10 mouse cellular contexts compared by ENCODE assay signal in the genomic region with DNA sequence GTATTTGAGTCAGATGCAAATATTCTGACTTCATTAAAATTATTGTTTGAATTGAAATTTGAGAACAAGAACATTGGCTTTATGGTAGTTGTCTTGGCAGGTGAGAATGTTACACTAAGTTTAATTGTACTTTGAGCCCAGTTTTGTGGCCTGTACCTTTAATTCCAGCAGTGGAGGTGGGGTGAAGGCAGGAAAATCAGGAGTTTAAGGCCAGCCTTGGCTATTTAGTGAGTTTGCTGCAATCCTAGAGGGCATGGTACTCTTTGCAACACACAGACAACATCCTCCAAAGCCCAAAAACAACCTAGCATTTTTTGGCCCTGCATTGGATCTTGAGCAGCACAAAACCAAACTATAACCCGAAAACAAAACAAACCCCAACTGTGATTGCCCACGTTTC. TPM values are rescaled to one million over a fixed set of nuclear protein-coding genes. Genes with fewer than 3 reads are reported as not detected.
DNase-seq lines count a peak whose midpoint lies in the region; ATAC-seq and TF ChIP-seq lines count a peak whose summit lies in the region.
"Had no signal": no experiment of that assay in that cellular context is flagged by ENCODE, and none has a peak within 500 bp of the region (broad histone marks: within the 10 kb centered on the region; RNA-seq: fewer than 3 reads in every experiment).

No protein-coding gene starts in this region.

- peak overlapping the region; percentile 87 for H3K4me3 ChIP-seq in kidney, embryonic 15.5 days (replicated peaks)
- peak overlapping the region; percentile 90 for H3K4me3 ChIP-seq in embryonic facial prominence, embryonic 12.5 days
- H3K4me3 ChIP-seq in intestine, embryonic 15.5 days (replicated peaks) = peak overlapping the region; percentile 94
- H3K4me3 ChIP-seq in midbrain, postnatal 0 days (ENCODE audit: low read depth, low read length) = peak overlapping the region; percentile 79

- H3K27ac ChIP-seq in kidney, embryonic 15.5 days = no peak overlapping the region
- no peak overlapping the region for H3K27ac ChIP-seq in embryonic facial prominence, embryonic 12.5 days
- H3K27ac ChIP-seq in intestine, embryonic 15.5 days = no peak overlapping the region
- no peak overlapping the region for H3K27ac ChIP-seq in midbrain, postnatal 0 days (ENCODE audit: low read depth, low read length)

- no peaks in the 10 kb centered on the region for H3K36me3 ChIP-seq in kidney, embryonic 15.5 days
- H3K36me3 ChIP-seq in embryonic facial prominence, embryonic 12.5 days = no peaks in the 10 kb centered on the region
- no peaks in the 10 kb centered on the region for H3K36me3 ChIP-seq in intestine, embryonic 15.5 days
- H3K36me3 ChIP-seq in midbrain, postnatal 0 days (ENCODE audit: insufficient read depth, low read length) = no peaks in the 10 kb centered on the region

- no peaks in the 10 kb centered on the region for H3K27me3 ChIP-seq in kidney, embryonic 15.5 days
- H3K27me3 ChIP-seq in embryonic facial prominence, embryonic 12.5 days = no peaks in the 10 kb centered on the region
- no peaks in the 10 kb centered on the region for H3K27me3 ChIP-seq in intestine, embryonic 15.5 days (replicated peaks)
- H3K27me3 ChIP-seq in midbrain, postnatal 0 days (ENCODE audit: insufficient read depth, low read length) = no peaks in the 10 kb centered on the region

- no peaks in the 10 kb centered on the region for H3K9me3 ChIP-seq in kidney, embryonic 15.5 days (replicated peaks)
- no peaks in the 10 kb centered on the region for H3K9me3 ChIP-seq in embryonic facial prominence, embryonic 12.5 days
- no peaks in the 10 kb centered on the region for H3K9me3 ChIP-seq in intestine, embryonic 15.5 days
- no peaks in the 10 kb centered on the region for H3K9me3 ChIP-seq in midbrain, postnatal 0 days (ENCODE audit: low read length)

- WGBS in kidney, embryonic 15.5 days = 68% methylated on average over 2 of the region's 2 CpGs
- 67% methylated on average over 2 of the region's 2 CpGs for WGBS in embryonic facial prominence, embryonic 12.5 days
- WGBS in intestine, embryonic 15.5 days = 51% methylated on average over 2 of the region's 2 CpGs
- WGBS in midbrain, postnatal 0 days = 62% methylated on average over 2 of the region's 2 CpGs

- DNase-seq in kidney, postnatal 36 days = no peak
- DNase-seq in midbrain, postnatal 0 days (ENCODE audit: low spot score) = no peak
- no peak for DNase-seq in thymus, postnatal 0 days (ENCODE audit: low spot score)
- DNase-seq: embryo, embryonic 11 days; lung, postnatal 4 days had no signal

- peak overlapping the region; percentile 83 for H3K4me2 ChIP-seq in kidney, embryonic 15.5 days
- H3K4me2 ChIP-seq in embryonic facial prominence, embryonic 12.5 days (replicated peaks) = peak overlapping the region; percentile 73
- peak overlapping the region; percentile 68 for H3K4me2 ChIP-seq in intestine, embryonic 15.5 days (replicated peaks)
- peak overlapping the region; percentile 56 for H3K4me2 ChIP-seq in midbrain, postnatal 0 days (ENCODE audit: low read depth, low read length, poor library complexity, severe bottlenecking)

- ATAC-seq in kidney, embryonic 15.5 days (replicated peaks; ENCODE audit: low FRiP score) = no peak
- ATAC-seq in embryonic facial prominence, embryonic 12.5 days (ENCODE audit: insufficient number of reproducible peaks, insufficient read depth, low FRiP score, low TSS enrichment) = no peak
- no peak for ATAC-seq in intestine, embryonic 15.5 days
- ATAC-seq in midbrain, postnatal 0 days (ENCODE audit: low FRiP score) = no peak
- no peak for ATAC-seq in inflammation-experienced regulatory T-cells, adult 6 months
- no peak for ATAC-seq in monocyte, adult 5-6 weeks (replicated peaks; ENCODE audit: insufficient number of reproducible peaks, low FRiP score, low TSS enrichment, poor library complexity, severe bottlenecking)

- H3K9ac ChIP-seq in kidney, embryonic 15.5 days = peak overlapping the region; percentile 88
- H3K9ac ChIP-seq in embryonic facial prominence, embryonic 12.5 days = peak overlapping the region; percentile 88; the same call in 1 of the 2 replicates
- H3K9ac ChIP-seq in intestine, embryonic 15.5 days = no peak overlapping the region
- 0 out of 2 replicates have a peak overlapping the region, but pooled peaks have one; percentile 71 for H3K9ac ChIP-seq in midbrain, postnatal 0 days (replicated peaks; ENCODE audit: low read length, poor library complexity, severe bottlenecking)

- peaks cover 29% of the 10 kb centered on the region for H3K4me1 ChIP-seq in kidney, embryonic 15.5 days
- peaks cover 15% of the 10 kb centered on the region for H3K4me1 ChIP-seq in embryonic facial prominence, embryonic 12.5 days
- H3K4me1 ChIP-seq in intestine, embryonic 15.5 days (replicated peaks) = peaks cover 9% of the 10 kb centered on the region
- H3K4me1 ChIP-seq in midbrain, postnatal 0 days (ENCODE audit: insufficient read depth, low read length) = 0 out of 2 replicates have a peak, but pooled peaks cover 6% of the 10 kb centered on the region

- no peak for TF ChIP-seq CTCF in midbrain, postnatal 0 days (IDR thresholded peaks at IDR 0.05)

RNA-seq across cellular contexts. Expression of gene Atg5, which starts 1.1 kb away (rescaled TPM):
- 50.3 and 52.6 TPM in 2 replicates for polyA plus RNA-seq in kidney, embryonic 15.5 days (2015; fragmentation: Nextera tagmentation; extraction: Ambion mirVana)
- 47.0 and 49.2 TPM in 2 replicates for polyA plus RNA-seq in embryonic facial prominence, embryonic 12.5 days (2016; fragmentation: Nextera tagmentation; extraction: Ambion mirVana)
- 51.3 and 53.7 TPM in 2 replicates for polyA plus RNA-seq in intestine, embryonic 15.5 days (2015; fragmentation: Nextera tagmentation; extraction: Ambion mirVana)
- 17.0 and 22.4 TPM in 2 replicates for total RNA-seq in midbrain, postnatal 0 days (2014; rRNA removed)
- 38.7 and 40.0 TPM in 2 replicates for polyA plus RNA-seq in midbrain, postnatal 0 days (2015; fragmentation: Nextera tagmentation; extraction: Ambion mirVana)
- polyA plus RNA-seq in inflammation-experienced regulatory T-cells, adult 6 months (2017; shearing (Covaris generic)) = 10 to 100 TPM; 47.5 to 58.6 (median 58.5) TPM
- total RNA-seq in monocyte, adult 5-6 weeks (2017) = 32.5 to 36.6 TPM (median 36.3 TPM) in 3 replicates
- polyA plus RNA-seq in thymus, postnatal 0 days (2015; fragmentation: Nextera tagmentation; extraction: Ambion mirVana) = 49.7 and 54.7 TPM in 2 replicates
